Mouse (Mus musculus) gastrocnemius, adult 18-20 months (tissue): Measurements from ENCODE around the gene Fbn1. TPM values are rescaled to one million over a fixed set of nuclear protein-coding genes. Genes with fewer than 3 reads are reported as not detected.

Experiments used
- DNase-seq: peaks from one replicate; pipeline ENCODE4 v3.0.0; 2021; ENCODE audit warnings: low spot score
- total RNA-seq, 2 experiments: library from RNA; stranded (reverse); gene quantifications; 2 replicates each; pipeline ENCODE4 v1.2.3; 2021

Gene Fbn1
- total RNA-seq, 2 experiments from 2014 or later = 27.7 to 33.8 TPM

GRCm38 (mm10) chr2:125342181-125342950 is 165.4 kb downstream of the Fbn1 start:
- DNase-seq = no peak

DNA sequence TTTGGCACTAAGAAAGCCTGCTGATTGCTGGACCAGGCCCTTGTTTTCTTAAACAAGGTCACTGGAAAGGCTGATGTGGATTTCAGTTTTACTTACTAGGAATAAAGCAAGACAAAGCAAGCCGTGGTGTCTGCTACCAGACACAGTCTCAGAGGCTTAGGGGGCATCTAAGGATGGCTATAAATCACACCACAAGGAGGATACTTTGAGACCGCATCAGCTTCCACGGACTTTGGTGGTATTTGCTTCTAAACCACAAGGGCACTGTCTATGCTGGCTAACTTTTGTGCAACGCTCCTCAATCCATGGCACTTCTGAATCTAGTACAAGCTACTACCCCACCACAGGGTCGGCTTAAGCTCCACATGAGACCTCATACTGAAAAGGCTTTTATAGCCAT is 167.4 kb downstream of the Fbn1 start:
- DNase-seq = no peak

DNA sequence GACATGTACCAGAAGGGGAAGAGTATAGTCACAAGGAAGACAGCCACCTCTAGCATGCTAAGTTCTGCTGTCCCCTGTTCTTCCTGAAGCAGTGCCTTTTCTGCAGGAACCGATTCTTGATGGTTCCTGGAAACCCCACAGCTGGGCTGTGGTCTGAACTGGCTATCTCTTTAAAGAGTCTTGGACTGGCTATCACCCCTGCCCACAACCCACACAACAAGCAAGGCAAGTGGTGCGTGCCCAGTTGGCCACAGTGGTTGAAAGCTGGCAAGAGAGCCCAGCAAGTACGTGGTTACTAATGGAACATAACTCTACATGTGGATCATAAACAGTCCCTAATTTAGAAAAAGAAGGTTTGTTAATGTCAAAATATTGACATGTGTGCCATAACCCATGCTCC is 170.6 kb downstream of the Fbn1 start:
- DNase-seq = no peak

- DNase-seq = no peak
These were observed 172.6 kb downstream of the Fbn1 start for GRCm38 (mm10) chr2:125335206-125335605.

DNA sequence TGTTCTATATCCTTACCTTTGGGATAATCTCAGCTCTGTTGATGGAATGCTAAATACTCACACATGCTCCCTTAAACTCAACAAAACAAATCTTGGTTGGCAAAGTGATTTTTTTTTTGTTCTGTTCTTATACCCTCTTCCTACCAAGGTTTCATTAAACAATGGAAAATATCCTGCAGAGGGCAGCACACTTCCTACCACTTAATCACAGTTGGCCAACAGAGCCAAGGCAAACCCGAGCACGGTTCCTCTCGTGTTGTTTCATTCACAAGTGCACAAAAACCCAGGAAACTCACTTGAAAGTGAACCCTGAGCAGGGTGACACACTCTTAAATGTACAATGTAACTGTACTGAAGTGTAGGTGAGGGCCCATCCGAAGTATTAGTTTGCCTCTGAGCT is 173.6 kb downstream of the Fbn1 start:
- no peak for DNase-seq

GRCm38 (mm10) chr2:125331581-125331980 is 176.2 kb downstream of the Fbn1 start:
- peak; percentile 45 for DNase-seq

DNA sequence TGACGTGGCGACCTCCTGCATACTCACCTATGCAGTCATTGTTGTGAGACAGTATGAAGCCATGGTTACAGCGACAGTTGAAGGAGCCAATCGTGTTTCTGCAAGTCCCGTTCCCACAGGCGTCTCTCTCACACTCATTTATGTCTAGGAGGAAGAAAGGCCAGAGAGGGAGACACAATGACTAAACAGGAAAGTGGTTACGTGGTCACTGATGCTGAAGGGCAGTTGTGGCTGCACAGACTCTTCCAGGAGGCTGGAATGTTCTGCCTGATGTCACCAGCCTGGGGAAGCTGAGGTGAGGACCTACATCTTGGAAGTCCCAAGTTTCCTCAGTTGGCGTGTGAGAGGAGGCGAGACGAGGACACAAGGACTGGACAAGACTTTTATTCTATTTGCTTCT is 177.3 kb downstream of the Fbn1 start:
- no peak for DNase-seq

DNA sequence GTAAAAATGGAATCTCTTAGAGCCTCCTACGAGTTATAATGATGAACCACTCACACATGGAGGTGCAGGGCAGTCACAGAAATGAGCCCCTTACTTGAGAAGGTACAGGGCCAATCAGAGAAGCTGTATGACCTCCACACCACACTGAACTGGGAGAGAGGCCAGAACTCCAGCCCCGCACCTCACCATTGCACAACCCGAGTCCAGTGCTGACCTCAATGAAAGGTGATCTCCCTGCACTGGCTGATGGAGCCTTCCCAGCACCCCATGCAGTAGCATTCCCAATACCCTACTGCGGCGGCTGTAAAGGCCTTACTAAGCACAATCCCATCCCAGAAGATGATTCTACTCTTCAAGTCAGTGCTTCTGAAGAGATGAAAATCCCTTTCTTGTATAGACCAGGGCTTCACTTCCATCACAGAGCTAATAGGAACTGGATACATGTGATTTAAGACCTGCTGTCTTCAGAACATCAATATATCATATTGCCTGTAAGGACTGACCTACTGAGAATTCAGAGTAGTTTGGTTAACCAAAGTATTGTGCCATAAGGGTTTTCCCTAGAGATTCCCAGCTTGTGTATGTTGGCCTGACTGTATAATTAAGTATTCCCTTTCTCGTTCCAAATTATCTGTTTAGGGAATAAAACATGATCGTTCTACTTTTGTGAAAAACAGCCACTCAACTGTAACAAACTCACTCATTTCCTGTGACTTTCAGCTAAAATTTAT is 182.5 kb downstream of the Fbn1 start:
- DNase-seq = peak; percentile 60

GRCm38 (mm10) chr2:125324455-125324854 is 183.3 kb downstream of the Fbn1 start:
- DNase-seq = no peak

DNA sequence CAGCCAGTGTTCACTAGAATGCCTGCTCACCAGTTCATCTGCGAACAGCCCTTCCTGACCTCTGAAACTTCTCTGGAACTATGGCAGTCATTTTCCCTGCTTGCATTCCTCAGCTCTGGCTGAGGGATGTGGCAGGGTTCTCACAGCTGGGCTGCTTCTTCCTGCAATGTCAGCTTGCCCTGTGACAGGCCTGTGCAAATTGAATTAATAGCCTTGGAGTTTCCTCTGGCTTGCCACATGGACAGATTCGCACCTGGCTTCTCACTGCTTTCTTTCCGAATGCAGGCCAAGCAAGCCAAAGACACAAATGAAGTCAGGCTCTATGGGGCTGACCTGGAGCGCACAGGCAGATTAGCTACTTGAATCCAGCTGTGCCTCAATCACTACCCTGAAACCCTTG is 184.4 kb downstream of the Fbn1 start:
- no peak for DNase-seq

DNA sequence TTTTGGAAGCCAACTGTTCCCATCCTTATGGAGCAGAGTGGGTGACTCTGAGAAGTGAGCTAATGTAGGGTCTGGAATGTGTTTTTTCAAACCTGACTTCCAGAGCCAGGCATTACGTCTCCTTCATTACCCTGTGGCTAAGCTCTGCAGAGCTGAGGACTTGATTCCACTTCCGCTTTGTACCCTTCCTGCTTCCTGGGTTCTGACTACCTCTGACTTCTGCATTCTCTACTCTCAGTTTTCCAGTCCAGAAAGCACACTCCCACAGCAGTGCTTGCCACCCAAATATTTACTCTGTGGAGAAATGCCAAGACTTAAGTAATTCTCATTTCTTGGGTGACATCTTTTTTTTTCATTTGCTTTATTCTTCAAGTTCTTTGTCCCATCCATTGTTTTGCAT is 185.2 kb downstream of the Fbn1 start:
- no peak for DNase-seq

- DNase-seq = no peak
These were observed 186.7 kb downstream of the Fbn1 start for GRCm38 (mm10) chr2:125321071-125321470.

DNA sequence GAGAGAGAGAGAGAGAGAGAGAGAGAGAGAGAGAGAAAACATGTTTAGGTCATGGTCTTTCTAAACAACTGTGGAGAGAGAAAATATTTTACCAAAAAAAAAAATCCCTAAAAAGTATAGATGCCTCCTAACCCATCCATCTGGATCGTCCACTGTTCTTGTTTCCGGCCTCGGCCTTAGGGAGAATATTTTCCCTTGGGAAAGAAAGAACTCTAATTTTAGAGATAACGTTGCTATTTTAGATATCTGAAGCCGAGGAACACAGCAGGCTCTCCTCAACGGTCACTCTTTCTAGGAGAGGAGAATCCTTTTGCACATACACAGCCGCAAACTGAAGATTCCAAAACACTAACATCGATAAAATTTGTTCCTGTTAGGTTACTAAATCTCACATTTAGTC is 188.1 kb downstream of the Fbn1 start:
- DNase-seq = no peak

- peak; percentile 41 for DNase-seq
These were observed 189.3 kb downstream of the Fbn1 start for GRCm38 (mm10) chr2:125318371-125319061.

DNA sequence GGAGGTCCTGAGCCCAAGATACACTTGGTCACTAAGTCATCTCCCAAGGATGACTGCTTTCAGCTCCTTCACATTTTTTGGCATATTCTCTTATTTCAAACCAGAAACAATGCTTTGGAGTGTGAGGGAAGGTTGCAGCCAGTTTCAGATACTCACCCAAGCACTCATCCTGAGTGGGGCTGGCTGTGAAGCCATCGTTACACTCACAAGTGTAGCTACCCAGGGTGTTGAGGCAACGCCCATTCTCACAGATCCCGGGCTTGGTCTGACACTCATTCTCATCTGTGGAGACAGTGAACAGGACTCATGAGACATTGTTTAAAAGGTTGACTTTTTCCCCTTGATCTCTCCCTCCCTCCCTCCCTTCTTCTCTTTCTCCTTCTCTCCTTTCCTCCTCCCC is 192.6 kb downstream of the Fbn1 start:
- DNase-seq = no peak

GRCm38 (mm10) chr2:125314169-125314925 is 193.4 kb downstream of the Fbn1 start:
- no peak for DNase-seq

DNA sequence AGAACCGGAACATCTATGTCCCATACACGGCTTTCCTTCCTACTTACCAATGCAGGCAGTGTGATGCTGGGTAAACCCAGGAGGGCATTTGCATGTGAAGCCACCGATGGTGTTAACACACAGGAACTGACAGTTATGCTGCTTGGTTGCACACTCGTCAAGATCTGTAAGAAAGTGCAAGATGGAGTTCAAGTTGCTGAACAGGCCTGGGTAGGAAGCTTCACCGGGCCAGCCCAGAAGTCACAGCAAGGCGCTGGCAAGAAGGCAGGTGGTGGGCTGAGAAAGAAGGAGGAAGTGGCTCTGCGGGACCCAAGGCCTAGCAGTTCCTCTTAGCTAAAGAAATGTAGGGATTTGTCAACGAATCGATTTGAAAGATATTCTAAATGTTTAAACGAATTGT is 198.1 kb downstream of the Fbn1 start:
- DNase-seq = no peak

- DNase-seq = no peak
These were observed 202.1 kb downstream of the Fbn1 start for GRCm38 (mm10) chr2:125305671-125306070.

DNA sequence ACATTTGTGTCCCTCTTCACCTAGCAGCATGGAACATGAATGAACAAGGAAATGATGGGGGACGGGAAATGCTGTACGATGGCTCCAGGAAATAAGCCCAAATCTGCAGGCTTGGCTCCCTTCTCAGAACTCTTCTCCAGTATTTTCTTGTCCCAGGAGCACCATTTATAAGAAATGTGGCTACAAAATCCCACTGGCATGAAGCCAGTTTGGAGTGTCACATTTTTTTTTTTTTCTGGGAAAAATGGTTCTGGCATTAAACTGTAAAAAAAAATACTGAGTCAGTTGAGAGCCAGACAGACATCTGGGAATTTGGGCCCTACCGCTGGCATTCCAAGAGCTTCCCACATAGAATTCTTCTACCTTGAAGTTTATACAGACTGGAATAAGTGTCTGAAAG is 203.0 kb downstream of the Fbn1 start:
- DNase-seq = peak; percentile 43

DNA sequence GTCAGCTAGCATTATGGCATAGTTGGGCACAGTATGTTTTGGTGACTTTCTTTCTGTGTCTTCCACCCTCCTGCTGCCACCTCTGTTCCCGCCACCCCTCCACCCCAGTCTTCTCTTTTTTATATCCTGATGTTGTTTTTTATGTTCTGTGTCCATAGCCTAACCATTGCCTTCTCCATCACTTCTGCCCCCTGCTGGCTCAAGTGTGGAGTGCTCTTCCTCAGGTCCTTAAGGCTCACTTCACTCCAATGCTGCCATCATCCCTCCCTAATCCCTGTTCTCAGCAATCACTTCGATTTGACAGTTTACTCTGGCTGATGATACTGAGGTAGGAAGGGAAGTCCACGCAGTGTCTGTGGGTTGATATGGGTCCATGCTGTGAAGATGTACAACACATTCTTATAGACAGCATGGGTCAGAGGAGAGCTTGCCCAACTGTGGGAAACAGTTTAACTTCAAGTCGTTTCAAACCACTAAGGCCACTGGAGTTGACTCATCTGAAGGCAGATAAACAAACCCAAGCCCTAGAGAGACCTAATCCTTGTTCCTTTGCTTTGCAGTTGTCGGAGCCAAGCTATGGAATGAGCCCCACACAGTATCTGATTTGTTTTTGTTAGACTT is 203.9 kb downstream of the Fbn1 start:
- no peak for DNase-seq

GRCm38 (mm10) chr2:125302625-125302924 is 205.2 kb downstream of the Fbn1 start:
- no peak for DNase-seq
